In genomic region chr2:117050061-117050460, GRCm38 (mm10) we compare ENCODE assay signal across 25 mouse cellular contexts.
"Had no signal": no experiment of that assay in that cellular context is flagged by ENCODE, and none has a peak within 500 bp of the region (broad histone marks: within the 10 kb centered on the region; RNA-seq: fewer than 3 reads in every experiment).

No protein-coding gene starts in this region.

- H3K36me3 ChIP-seq: heart, embryonic 10.5 days; heart, embryonic 12.5 days; hindbrain, embryonic 10.5 days; hindbrain, embryonic 12.5 days; intestine, embryonic 15.5 days; kidney, embryonic 15.5 days; limb, embryonic 13.5 days; limb, embryonic 15.5 days; liver, embryonic 12.5 days had no signal

- H3K4me3 ChIP-seq: heart, adult 2 months; heart, embryonic 10.5 days; heart, embryonic 12.5 days; hindbrain, embryonic 10.5 days; hindbrain, embryonic 12.5 days; intestine, embryonic 15.5 days; kidney, embryonic 15.5 days; limb, embryonic 13.5 days; limb, embryonic 15.5 days; liver, embryonic 12.5 days had no signal

- H3K4me1 ChIP-seq: hindbrain, embryonic 10.5 days; hindbrain, embryonic 12.5 days; intestine, embryonic 15.5 days; kidney, embryonic 15.5 days; liver, embryonic 12.5 days had no signal

- DNase-seq: gastrocnemius, postnatal 14 days; gastrocnemius, postnatal 36 days; heart, adult 11 months; heart, adult 2 months; heart, postnatal 10 days; heart, postnatal 4 days; kidney, adult 18-20 months; kidney, adult 8-10 months; kidney, postnatal 14 days; kidney, postnatal 36 days; layer of hippocampus, adult 9-11 months; layer of hippocampus, postnatal 36 days; left cerebral cortex, postnatal 4 days had no signal

- H3K27me3 ChIP-seq: hindbrain, embryonic 12.5 days; intestine, embryonic 15.5 days; kidney, embryonic 15.5 days; limb, embryonic 13.5 days; limb, embryonic 15.5 days; liver, embryonic 12.5 days had no signal

- H3K27ac ChIP-seq: heart, adult 2 months; heart, embryonic 10.5 days; hindbrain, embryonic 10.5 days; hindbrain, embryonic 12.5 days; hindbrain, embryonic 14.5 days; intestine, embryonic 15.5 days; kidney, embryonic 15.5 days; kidney, postnatal 0 days; limb, embryonic 13.5 days; limb, embryonic 15.5 days; liver, embryonic 12.5 days; liver, embryonic 14.5 days had no signal
